Mouse (Mus musculus): Measurements from ENCODE around the gene Acot7. TPM values are rescaled to one million over a fixed set of nuclear protein-coding genes. Genes with fewer than 3 reads are reported as not detected.

Gene Acot7
- polyA plus RNA-seq, 1 experiment from 2014 or later: 102 TPM

DNA sequence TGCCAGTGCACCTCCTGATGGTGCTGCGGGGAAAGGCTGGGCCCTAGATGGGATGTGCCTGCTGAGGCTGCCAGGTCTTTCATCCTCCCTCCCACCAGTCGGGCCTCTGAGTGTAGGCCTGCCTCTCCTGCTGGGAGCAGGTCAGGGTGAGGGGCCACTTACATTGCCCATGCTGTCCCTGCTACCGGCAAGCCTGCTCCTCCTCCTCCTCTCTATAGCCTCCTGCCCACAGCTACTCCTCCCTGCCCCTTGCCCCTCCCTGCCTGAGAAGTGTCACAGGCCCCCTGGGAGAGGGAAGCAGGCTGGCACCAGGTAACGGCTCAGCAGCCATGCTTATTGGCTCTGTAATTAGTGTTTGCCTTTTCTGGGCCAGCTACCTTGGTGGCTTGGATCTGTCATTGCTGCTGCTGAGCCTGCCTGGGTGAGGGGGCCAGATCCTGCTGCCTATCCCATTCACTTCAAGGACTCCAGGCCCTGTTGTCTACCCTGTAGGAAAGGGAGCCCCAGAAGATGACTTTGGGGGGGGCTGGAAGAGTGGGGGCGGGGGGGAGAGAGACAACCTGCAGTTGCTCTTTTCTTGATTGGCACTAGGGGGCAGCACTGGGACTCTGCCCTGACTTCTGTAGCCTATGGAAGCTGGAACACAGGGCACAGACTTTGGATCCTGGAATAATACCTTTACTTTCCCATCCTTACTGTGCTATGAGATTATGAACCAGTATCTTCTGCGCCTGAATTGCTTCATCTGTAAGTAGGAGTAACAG, 41.6 kb upstream of the Acot7 start:
- no peak for DNase-seq (ENCODE audit: low read depth, low spot score)
- no peak for ATAC-seq
- CTCF ChIA-PET: interaction anchor here (0.6 to 2.3 kb wide), 4 partner anchors 10 to 16 kb away, joined by 3 to 5 read pairs (median 4); no protein-coding TSS in a partner anchor
- in situ Hi-C loops (cut with MboI; ENCODE audit: low pct_unique_long_range_greater_than_20kb): no loop called here
- POLR2A ChIA-PET: no interaction called here
- peaks cover 4% of the 10 kb centered on the region for H3K27me3 ChIP-seq
- no peak for TF ChIP-seq CTCF (IDR thresholded peaks at IDR 0.05)

DNA sequence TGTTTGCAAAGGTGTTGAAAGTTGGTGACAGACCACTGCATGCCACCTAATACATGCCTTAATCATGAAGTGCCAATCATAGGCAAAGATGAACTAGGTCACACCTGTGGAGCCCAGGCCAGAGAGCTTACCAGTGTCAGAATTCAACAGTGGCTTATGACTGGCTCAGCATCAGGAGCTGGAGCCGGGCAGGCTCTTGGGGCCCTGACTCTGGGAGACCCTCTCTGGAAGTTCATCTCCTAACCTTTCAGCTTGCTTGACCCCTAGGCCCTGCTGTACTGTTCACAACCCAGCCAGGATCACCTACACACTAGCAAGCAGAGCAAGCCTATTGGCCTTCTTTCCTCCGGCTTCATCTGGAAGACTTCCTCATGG, 41.1 kb upstream of the Acot7 start:
- CTCF ChIA-PET: interaction anchor here (0.6 to 2.3 kb wide), 3 partner anchors 10 to 16 kb away, joined by 3 to 5 read pairs (median 4); no protein-coding TSS in a partner anchor
- H3K27me3 ChIP-seq: no peaks in the 10 kb centered on the region
- no peak for ATAC-seq
- POLR2A ChIA-PET: no interaction called here
- in situ Hi-C loops (cut with MboI; ENCODE audit: low pct_unique_long_range_greater_than_20kb): no loop called here
- no peak for TF ChIP-seq CTCF (IDR thresholded peaks at IDR 0.05)
- no peak for DNase-seq (ENCODE audit: low read depth, low spot score)

DNA sequence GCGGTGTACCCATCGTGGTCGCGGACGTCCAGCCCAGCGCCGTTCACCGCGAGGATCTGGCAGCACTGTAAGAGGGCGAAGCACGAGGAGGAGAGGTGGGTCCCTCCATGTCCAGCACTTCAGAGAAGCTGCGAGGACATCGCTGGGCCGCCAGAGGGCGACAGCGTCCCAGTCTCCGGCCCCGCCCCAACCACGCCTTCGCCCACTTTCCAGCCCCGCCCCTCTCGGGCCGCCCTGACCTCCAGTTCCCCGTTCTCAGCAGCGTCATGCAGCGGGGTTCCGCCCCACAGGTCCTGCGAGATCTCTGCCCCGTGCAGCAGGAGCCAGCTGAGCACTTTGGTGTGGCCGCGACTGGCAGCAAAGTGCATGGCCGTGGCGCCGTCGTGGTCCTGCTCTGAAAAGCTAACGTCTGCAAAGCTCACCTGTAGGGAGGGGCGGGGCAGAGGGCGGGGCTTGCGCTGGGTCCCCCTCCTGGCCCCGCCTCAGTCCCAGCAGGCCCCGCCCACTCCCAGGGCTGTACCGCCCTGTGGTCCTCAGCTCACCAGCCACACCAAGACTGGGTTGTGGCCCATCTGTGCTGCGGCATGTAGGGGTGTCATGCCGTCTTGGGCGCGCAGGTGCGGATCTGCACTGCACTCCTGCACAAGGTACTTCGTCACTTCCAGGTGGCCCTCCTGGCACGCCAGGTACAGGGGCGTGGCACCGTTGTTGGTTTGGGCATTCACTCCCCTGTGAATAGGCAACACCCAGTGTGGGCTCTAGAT, 39.3 kb upstream of the Acot7 start:
- H3K27me3 ChIP-seq: no peaks in the 10 kb centered on the region
- ChIA-PET POLR2A (no interaction called here), CTCF (interaction anchor here (0.8 to 1.2 kb wide), 2 partner anchors 11 to 27 kb away, joined by 3 read pairs; no protein-coding TSS in a partner anchor)
- DNase-seq (ENCODE audit: low read depth, low spot score) (peak; percentile 42), ATAC-seq (peak; percentile 86)
- in situ Hi-C loops (cut with MboI; ENCODE audit: low pct_unique_long_range_greater_than_20kb): no loop called here
- no peak for TF ChIP-seq CTCF (IDR thresholded peaks at IDR 0.05)

DNA sequence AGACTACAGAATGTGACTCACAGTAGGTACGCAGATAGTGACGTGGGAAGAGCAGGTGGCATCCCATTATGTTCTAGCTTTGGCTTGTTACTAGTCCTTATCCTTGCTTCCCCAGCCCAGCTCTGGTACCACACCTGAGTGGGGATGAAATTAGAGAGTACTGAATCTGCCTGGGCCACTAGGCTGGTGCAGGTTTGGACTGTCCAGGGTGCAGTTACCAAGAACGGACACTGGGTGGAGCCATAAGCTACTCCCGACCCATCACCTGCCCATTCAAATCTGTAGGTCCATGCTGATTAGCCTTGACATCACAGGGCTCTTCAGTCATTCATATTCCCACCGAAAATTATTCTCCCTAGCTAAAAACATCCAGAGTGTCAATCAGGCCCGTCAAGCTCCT, 37.5 kb upstream of the Acot7 start:
- POLR2A ChIA-PET: no interaction called here
- ATAC-seq: no peak
- no peak for TF ChIP-seq CTCF (IDR thresholded peaks at IDR 0.05)
- no peaks in the 10 kb centered on the region for H3K27me3 ChIP-seq
- CTCF ChIA-PET: interaction anchor here (1.1 to 1.2 kb wide), 5 partner anchors 9 to 67 kb away, joined by 3 to 4 read pairs (median 3); no protein-coding TSS in a partner anchor
- in situ Hi-C loops (cut with MboI; ENCODE audit: low pct_unique_long_range_greater_than_20kb): no loop called here
- peak; percentile 20 for DNase-seq (ENCODE audit: low read depth, low spot score)

DNA sequence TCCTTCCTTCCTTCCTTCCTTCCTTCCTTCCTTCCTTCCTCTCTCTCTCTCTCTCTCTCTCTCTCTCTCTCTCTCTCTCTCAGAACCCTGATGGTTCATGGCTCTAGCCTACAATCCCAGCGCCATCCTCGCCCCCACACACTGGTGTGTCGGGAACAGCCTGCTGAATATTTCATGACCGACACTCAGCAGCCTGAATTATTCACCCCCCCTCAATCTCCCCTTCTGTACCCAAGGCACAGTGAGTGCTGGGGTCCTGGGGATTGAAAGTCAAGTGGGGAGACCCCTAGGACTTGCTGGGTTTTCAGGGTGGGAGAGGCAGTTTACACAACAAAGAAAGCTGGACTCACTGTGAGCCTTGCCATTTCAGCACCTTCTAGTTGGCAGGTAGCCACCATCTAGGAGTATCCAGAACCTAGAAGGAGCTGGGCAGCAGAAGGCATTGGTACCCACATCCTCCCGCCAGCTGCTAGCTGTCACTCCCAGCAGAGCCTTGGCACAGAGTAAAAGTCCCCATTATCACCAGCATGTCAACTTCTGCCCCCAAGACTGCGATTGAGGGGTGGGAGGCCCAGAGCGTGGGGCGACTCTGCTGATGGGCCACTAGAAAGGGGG, 36.3 kb upstream of the Acot7 start:
- H3K27me3 ChIP-seq: no peaks in the 10 kb centered on the region
- CTCF ChIA-PET: interaction anchor here (1.1 kb wide), 1 partner anchor 12 kb away, joined by 3 read pairs; no protein-coding TSS in a partner anchor
- TF ChIP-seq CTCF (IDR thresholded peaks at IDR 0.05): no peak
- in situ Hi-C loops (cut with MboI; ENCODE audit: low pct_unique_long_range_greater_than_20kb): no loop called here
- ATAC-seq: no peak
- DNase-seq (ENCODE audit: low read depth, low spot score): no peak
- POLR2A ChIA-PET: no interaction called here

DNA sequence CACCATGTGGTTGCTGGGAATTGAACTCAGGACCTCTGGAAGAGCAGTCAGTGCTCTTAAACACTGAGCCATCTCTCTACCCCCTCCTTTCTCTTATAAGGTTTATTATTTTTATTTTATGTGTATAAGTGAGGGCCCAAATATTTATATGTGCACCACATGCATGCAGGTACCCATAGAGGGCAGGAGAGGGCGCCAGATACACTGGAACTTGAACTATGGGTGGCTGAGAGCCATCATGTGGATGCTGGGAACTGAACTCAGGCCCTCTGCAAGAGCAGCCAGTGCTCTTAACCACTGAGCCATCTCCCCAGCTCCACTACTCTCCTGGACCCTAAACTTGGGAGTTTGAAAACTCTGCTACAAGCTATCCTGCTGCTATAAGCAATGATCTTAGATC, 34.3 kb upstream of the Acot7 start:
- in situ Hi-C loops (cut with MboI; ENCODE audit: low pct_unique_long_range_greater_than_20kb): no loop called here
- CTCF ChIA-PET: no interaction called here
- no peak for TF ChIP-seq CTCF (IDR thresholded peaks at IDR 0.05)

DNA sequence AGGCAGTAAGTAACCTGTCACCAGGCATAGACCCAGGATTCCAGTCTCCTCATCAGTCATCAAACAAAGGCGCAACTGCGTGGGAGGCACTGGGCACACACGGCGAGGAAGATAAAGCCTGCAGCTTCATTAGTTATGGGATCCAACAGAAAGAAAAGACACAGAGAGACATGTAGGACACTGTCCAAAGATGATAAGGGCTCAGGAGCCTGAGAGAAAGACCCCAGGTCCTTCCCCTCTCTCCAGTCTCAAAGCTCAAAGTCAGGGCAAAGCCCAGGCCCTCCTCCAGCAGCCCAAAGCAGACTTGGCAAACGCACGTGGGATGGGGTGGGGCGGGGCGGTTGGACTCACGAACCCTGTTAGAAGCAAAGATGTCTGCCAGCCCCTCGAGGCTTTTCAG, 32.5 kb upstream of the Acot7 start:
- ATAC-seq: no peak
- no peak for DNase-seq (ENCODE audit: low read depth, low spot score)
- POLR2A ChIA-PET: no interaction called here
- no peaks in the 10 kb centered on the region for H3K27me3 ChIP-seq
- in situ Hi-C loops (cut with MboI; ENCODE audit: low pct_unique_long_range_greater_than_20kb): no loop called here
- CTCF ChIA-PET: interaction anchor here (1.5 kb wide), 1 partner anchor 20 kb away, joined by 7 read pairs; no protein-coding TSS in a partner anchor
- no peak for TF ChIP-seq CTCF (IDR thresholded peaks at IDR 0.05)

More for the DNA sequence above, 34.3 kb upstream of the Acot7 start:
- POLR2A ChIA-PET: no interaction called here
- ATAC-seq: no peak
- no peaks in the 10 kb centered on the region for H3K27me3 ChIP-seq
- no peak for DNase-seq (ENCODE audit: low read depth, low spot score)

DNA sequence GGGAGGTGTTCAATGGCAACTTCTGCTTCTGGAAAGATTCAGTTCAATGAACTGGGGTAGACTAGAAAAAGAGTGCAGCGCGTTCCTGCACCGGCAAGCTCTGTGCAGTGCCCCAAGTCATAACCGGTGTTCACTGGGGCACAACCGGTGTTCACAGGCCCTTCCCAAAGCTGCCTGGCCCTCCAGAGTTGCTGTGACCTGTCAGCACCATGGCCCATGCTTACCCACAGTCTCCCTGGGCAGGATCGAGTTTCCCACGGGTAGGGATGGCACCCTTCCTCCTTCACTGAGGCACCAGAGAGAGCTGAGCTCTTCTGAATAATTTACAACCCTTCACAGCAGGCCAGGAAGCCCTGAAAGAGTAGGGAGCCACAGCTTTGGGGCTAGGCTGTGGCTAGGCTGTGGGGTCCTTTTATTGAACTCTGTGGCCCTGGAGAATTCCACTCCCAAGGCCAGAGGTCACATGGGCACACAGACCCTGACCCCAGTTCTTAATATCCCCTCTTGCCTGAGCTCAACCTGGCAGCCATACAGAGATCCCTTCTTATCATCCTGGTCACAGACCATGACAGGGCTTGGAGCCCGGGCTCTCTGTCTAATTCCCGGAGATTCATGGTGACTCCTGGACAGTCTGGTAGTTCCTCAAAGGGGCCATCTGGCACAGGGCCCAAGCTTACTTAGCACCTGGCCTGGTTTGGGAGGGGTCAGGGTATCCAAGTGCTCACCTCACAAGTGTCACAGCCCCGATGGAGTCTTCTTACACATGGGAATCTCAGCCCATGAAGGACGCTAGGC, 31.7 kb upstream of the Acot7 start:
- DNase-seq (ENCODE audit: low read depth, low spot score): peak; percentile 39
- ChIA-PET CTCF (interaction anchor here (1.5 to 1.6 kb wide), 2 partner anchors 9 to 19 kb away, joined by 5 to 7 read pairs; no protein-coding TSS in a partner anchor), POLR2A (no interaction called here)
- peak; percentile 65 for ATAC-seq
- no peaks in the 10 kb centered on the region for H3K27me3 ChIP-seq
- in situ Hi-C loops (cut with MboI; ENCODE audit: low pct_unique_long_range_greater_than_20kb): no loop called here
- no peak for TF ChIP-seq CTCF (IDR thresholded peaks at IDR 0.05)

DNA sequence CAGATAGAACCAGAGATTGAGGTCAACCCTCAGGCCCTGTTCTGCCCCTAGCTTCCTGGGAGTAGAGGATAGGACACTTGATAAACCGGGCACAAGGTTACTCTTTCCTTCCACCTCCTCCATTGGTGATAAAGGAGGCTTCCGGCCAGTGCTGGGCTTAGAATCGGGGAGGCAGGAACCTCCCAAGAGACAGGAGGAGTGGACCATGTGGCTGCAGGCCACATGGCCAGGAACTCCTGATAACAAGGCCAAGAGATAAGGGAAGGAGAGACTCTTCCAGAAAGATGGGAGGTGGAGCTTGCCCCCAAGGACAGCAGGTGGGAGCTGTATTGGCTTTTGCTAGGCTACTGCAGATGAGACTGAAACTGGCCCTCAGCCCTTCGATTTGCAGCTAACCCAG, 27.4 kb upstream of the Acot7 start:
- in situ Hi-C loops (cut with MboI; ENCODE audit: low pct_unique_long_range_greater_than_20kb): no loop called here
- no peaks in the 10 kb centered on the region for H3K27me3 ChIP-seq
- DNase-seq (ENCODE audit: low read depth, low spot score) (no peak), ATAC-seq (no peak)
- ChIA-PET CTCF (no interaction called here), POLR2A (no interaction called here)
- TF ChIP-seq CTCF (IDR thresholded peaks at IDR 0.05): no peak

DNA sequence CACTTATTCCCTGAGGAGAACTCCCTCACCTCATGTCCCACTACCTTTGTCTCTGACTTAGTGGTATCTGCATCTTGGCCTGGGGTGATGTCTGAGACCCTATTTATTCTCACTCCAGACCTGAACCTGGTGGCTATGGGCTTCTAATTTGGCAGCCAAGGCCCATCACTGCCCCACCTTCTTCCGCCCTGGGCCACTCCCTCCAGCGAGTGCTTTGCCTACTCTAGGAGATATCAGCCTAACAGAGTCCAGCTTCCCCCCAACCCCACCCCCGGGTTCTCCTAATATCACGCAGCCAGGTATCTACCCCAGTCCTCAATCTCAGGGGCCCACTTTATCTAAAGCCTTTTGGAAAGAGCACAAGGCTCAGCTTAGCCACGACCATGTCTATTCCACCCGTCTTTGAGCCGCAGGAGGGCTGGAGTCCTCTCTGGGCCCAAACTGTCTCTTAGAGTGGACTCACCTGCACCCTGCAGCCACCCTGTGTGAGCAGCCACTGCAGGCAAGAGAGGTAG, 26.4 kb upstream of the Acot7 start:
- CTCF ChIA-PET: no interaction called here

More for the DNA sequence above, 26.4 kb upstream of the Acot7 start:
- no peak for DNase-seq (ENCODE audit: low read depth, low spot score)
- no peaks in the 10 kb centered on the region for H3K27me3 ChIP-seq
- ATAC-seq: no peak
- POLR2A ChIA-PET: no interaction called here
- TF ChIP-seq CTCF (IDR thresholded peaks at IDR 0.05): no peak
- in situ Hi-C loops (cut with MboI; ENCODE audit: low pct_unique_long_range_greater_than_20kb): no loop called here
